In genomic region chr12:5407175-5407574, GRCm38 (mm10) we compare ENCODE assay signal across 21 mouse cellular contexts. TPM values are rescaled to one million over a fixed set of nuclear protein-coding genes. Genes with fewer than 3 reads are reported as not detected.
DNase-seq lines count a peak whose midpoint lies in the region; TF ChIP-seq lines count a peak whose summit lies in the region.
"Had no signal": no experiment of that assay in that cellular context is flagged by ENCODE, and none has a peak within 500 bp of the region (broad histone marks: within the 10 kb centered on the region; RNA-seq: fewer than 3 reads in every experiment).

No protein-coding gene starts in this region.

- TF ChIP-seq CTCF in layer of hippocampus, adult 2 months (conservative IDR thresholded peaks at IDR 0.05) = no peak

- H3K4me3 ChIP-seq in layer of hippocampus, adult 2 months = no peak overlapping the region
- H3K4me3 ChIP-seq: embryonic facial prominence, embryonic 10.5 days; embryonic facial prominence, embryonic 13.5 days; erythroblast, embryonic 14.5 days; forebrain, embryonic 12.5 days; gastrocnemius, adult 2 months; hindbrain, embryonic 12.5 days; hindbrain, embryonic 15.5 days had no signal

- DNase-seq in cerebellum, postnatal 10 days = peak; percentile 49 to 54
- no peak for DNase-seq in cerebellum, adult 9-11 months
- DNase-seq in layer of hippocampus, adult 2 months (ENCODE audit: low spot score in 2 of 2) = no peak
- no peak for DNase-seq in layer of hippocampus, adult 9-10 months (ENCODE audit: low spot score)
- peak; percentile 37 for DNase-seq in right cerebral cortex, postnatal 4 days
- DNase-seq in right cerebral cortex, postnatal 14 days = no peak
- DNase-seq: adrenal gland, postnatal 10 days; adrenal gland, postnatal 36 days; cerebellum, adult 18-20 months; cerebellum, adult 9-10 months; cerebellum, postnatal 36 days; embryo, embryonic 11 days; gastrocnemius, adult 2 months; gastrocnemius, postnatal 14 days had no signal

- H3K27ac ChIP-seq in layer of hippocampus, adult 2 months = peak overlapping the region; percentile 15; the same call in 1 of the 2 replicates
- H3K27ac ChIP-seq: embryonic facial prominence, embryonic 10.5 days; embryonic facial prominence, embryonic 13.5 days; forebrain, embryonic 12.5 days; gastrocnemius, adult 2 months; hindbrain, embryonic 12.5 days; hindbrain, embryonic 15.5 days had no signal

RNA-seq across cellular contexts. Expression of gene Klhl29, which starts 31.7 kb away (rescaled TPM):
- total RNA-seq in layer of hippocampus, adult 2 months (2021) = 10 to 100 TPM; 38.9 to 40.9 TPM
- total RNA-seq: hematopoietic stem cell, adult 5-6 weeks had no signal

Comparison
In these comparisons a context has a peak if more than half of its experiments do, and no peak if none do; other contexts are left out.
1. DNase-seq: peak in cerebellum, postnatal 10 days (2 of 2) and right cerebral cortex, postnatal 4 days (single experiment); none in cerebellum, adult 9-11 months (single experiment), layer of hippocampus, adult 2 months (0 of 2), layer of hippocampus, adult 9-10 months (single experiment) and right cerebral cortex, postnatal 14 days (single experiment).